Mouse (Mus musculus): ENCODE measurements around the gene Kdm5c.
"Not testable (repeated sequence)": the region's sequence is repeated elsewhere in the genome, so short reads cannot be mapped to it uniquely, and the experiment has no call there.

The Kdm5c gene

DNA sequence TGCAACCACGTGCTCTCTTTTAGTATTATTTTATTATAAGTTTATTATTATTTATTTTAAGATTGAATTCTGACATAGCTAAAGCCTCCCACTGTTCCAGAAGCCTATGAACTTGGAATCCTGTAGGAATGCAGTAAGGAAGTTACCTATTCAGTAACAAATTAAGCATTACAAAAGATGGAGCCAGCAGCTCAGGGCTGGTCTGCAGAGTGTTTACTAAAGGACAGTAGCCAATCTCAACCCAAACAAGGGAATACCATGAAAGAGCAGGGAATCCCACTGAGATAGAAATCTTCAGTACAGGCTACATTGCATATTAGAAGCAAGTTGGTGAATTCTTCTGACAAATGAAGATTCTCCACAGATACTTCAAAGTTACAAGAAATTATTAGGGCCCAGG, 54.2 kb downstream of the Kdm5c start:
- not testable (repeated sequence) for DNase-seq (ENCODE audit: low spot score)

DNA sequence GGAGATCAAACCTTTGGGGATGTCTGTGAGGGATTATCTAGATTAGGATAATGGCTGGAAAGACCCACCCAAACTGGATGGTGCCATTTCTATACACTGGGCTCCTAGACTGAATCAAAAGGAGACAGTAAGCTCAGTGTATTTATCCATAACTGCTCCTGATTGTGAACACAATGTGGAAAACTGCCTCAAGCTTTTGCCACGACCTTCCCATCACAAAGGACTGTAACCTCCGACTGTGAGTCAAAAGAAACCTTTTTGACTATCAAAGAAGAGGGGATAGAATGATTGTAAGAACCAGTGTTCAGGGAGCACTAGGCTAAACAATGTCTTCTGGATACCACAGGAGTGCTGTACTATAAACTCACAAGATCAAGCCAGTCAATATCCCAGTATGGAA, 73.4 kb downstream of the Kdm5c start:
- no peak for DNase-seq (ENCODE audit: low spot score)

DNA sequence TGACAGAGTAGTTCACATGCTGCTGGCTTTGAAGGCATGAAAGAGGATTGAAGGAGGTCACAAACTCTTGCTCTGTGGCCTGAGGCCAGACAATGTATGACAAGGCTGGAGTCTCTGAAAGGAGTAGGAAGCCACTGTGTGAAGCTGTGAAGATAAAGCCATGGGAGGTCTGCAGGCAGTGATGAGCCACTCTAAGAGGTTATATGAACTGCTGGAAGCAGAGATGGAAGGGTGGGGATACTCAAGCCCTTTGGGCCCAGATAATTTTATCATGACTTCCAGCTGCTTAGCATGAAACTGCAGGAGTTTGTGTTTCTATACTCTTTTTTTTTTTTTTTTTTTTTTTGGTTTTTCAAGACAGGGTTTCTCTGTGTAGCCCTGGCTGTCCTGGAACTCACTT, 74.6 kb downstream of the Kdm5c start:
- peak; percentile 40 for DNase-seq (ENCODE audit: low spot score)

DNA sequence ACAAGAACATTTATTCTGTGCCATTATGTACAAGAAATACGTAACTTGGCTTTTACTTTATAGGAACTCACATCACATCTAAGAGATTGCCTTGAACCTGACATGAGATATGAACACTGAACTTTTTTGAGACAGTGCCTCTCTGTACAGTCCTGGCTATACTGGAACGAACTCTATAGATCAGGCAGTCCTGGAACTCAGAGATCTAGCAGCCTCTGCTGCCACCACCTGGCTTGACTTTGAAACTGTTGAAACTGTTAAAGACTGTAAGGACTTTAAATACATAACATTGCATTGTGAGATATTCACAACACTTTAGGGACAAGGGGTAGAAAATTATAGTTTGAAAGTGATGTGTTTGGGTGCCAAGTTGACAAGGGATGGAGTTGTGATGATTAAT, 75.1 kb downstream of the Kdm5c start:
- peak; percentile 43 for DNase-seq (ENCODE audit: low spot score)

DNA sequence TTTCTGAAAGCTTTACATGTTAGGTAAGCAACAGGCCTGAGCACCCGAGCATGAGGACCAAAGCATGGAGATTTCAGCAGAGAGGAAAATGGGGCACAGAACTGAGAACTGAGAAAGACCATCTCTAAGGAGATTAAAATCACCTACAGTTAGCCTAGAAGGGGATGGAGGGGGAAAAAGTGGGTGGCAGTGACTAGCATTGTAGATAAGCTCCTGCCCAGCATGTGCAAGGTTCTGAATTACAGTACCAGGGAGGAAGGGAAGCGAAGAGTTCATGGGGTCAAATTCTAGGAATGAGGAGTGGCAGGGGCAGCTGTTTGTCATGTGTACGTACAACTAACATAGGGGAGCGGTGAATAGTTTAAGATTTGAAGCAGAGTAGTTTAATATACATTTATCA, 87.7 kb downstream of the Kdm5c start:
- DNase-seq (ENCODE audit: low spot score): no peak

DNA sequence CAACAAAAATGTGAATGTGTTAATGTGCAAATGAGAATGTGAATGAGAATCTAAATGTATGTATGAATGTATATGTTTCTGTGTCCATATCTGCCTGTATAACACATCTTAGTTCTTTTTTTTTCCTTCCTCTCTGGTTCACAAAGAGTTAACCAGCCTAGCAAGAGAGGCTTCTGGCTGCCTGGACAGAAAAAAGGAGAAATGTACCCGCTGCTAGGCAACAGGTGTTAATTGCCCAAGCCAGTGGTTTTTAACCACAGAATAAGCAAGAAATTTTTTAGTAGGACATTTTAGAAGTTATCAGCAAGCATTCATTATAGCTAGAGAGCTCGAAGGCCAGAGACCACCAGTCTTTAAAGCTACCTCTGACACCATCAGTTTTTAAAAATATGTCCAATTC, 90.0 kb downstream of the Kdm5c start:
- no peak for DNase-seq (ENCODE audit: low spot score)

DNA sequence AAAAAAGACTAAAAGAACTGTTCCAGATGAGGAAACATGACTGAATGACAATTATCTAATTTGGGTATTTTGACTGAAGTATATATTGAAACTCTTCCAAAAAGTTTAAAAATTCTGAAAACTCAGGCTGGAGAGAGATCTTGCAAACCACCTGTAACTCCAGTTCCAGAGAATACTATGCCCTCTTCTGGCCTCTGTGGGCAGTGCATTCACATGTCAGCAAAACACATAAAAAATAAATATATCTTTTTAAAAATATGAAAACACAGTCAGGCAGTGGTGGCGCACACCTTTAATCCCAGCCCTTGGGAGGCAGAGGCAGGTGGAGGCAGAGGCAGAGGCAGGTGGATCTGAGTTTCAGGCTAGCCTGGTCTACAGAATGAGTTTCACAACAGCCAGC, 90.8 kb downstream of the Kdm5c start:
- peak; percentile 10 for DNase-seq (ENCODE audit: low spot score)

Data from spleen, adult 12 weeks (tissue).